Comparison of ENCODE assay signal across 8 mouse cellular contexts in the genomic region with DNA sequence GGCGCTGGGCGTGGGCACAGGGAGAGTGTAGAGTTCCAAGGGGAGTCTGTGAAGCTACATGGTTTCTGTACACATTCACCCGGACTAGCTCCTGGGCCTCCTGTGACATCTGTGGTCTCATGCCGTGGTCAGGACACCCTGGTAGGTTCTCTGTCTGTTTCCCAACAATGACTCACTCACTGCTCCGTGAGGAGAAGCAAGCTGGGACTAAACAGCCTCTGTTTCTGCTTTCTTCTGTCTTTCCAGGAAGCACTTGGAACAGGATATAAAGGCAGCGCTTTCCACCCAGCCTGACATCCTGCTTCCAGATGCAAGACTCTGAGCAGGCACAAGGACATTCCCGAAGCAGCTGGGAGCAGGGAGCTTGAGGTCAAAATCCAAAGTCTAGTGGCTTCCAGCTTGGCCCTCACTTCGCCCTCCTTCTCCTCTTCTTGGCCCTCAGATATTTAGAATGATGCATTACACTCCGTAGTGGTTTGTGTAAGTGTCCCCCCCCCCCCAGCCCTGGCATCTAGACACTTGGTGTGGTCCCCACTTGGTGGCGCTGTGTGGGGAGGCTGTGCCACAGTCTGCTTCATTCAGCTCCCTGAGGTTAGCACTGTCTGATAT. TPM values are rescaled to one million over a fixed set of nuclear protein-coding genes. Genes with fewer than 3 reads are reported as not detected.
DNase-seq lines count a peak whose midpoint lies in the region; ATAC-seq and TF ChIP-seq lines count a peak whose summit lies in the region.

No protein-coding gene starts in this region.

- H3K9ac ChIP-seq in kidney, embryonic 14.5 days (ENCODE audit: low read depth, low read length) = no peak overlapping the region

- H3K27ac ChIP-seq in layer of hippocampus, adult 2 months = peak overlapping the region; percentile 73
- no peak overlapping the region for H3K27ac ChIP-seq in kidney, embryonic 14.5 days (ENCODE audit: low read depth, low read length)

- 0 out of 2 replicates have a peak, but pooled peaks have one; percentile 28 for ATAC-seq in kidney, embryonic 14.5 days (ENCODE audit: low FRiP score, low TSS enrichment)

- H3K4me1 ChIP-seq in kidney, embryonic 14.5 days (ENCODE audit: control insufficient read depth, insufficient read depth, low read length) = 0 out of 2 replicates have a peak, but pooled peaks cover 12% of the 10 kb centered on the region

- no peaks in the 10 kb centered on the region for H3K27me3 ChIP-seq in kidney, embryonic 14.5 days (ENCODE audit: control insufficient read depth, insufficient read depth, low read length)

- DNase-seq in layer of hippocampus, adult 2 months (ENCODE audit: low spot score in 2 of 2) = no peak
- no peak for DNase-seq in layer of hippocampus, adult 11-12 months (ENCODE audit: low spot score)
- peak; percentile 32 for DNase-seq in R1 (ENCODE audit: low read depth, low spot score)
- peak; percentile 73 for DNase-seq in gastrocnemius, postnatal 10 days
- peak; percentile 66 for DNase-seq in naive thymus-derived CD4-positive, alpha-beta T cell, adult 2 months (ENCODE audit: low read depth)
- no peak for DNase-seq in layer of hippocampus, postnatal 36 days
- DNase-seq in spleen, postnatal 36 days (ENCODE audit: low spot score in 2 of 2) = no peak

- peak; percentile 71 for TF ChIP-seq CTCF in layer of hippocampus, adult 2 months (conservative IDR thresholded peaks at IDR 0.05)

- no peaks in the 10 kb centered on the region for H3K9me3 ChIP-seq in kidney, embryonic 14.5 days (ENCODE audit: control insufficient read depth, low read length)

- WGBS in kidney, embryonic 14.5 days = 29% methylated on average over 10 of the region's 10 CpGs

- no peak overlapping the region; the same call in 1 of the 2 replicates for H3K4me3 ChIP-seq in layer of hippocampus, adult 2 months
- no peak overlapping the region for H3K4me3 ChIP-seq in kidney, embryonic 14.5 days (ENCODE audit: low read length)

- H3K4me2 ChIP-seq in kidney, embryonic 14.5 days (replicated peaks; ENCODE audit: low read depth, low read length) = no peak overlapping the region

- H3K36me3 ChIP-seq in kidney, embryonic 14.5 days (ENCODE audit: control insufficient read depth, insufficient read depth, low read length) = no peaks in the 10 kb centered on the region

RNA-seq across cellular contexts. Expression of gene Gna13, which starts 18.5 kb away (rescaled TPM):
- total RNA-seq in layer of hippocampus, adult 2 months (2021) = 10 to 100 TPM; 55.5 to 60.9 TPM
- total RNA-seq in gastrocnemius, postnatal 10 days (2021) = 10 to 100 TPM; 39.3 to 42.5 TPM
- polyA plus RNA-seq in kidney, embryonic 14.5 days (2014; fragmentation: Nextera tagmentation; extraction: Ambion mirVana) = 19.0 and 31.0 TPM in 2 replicates
- 10 to 100 TPM; 53.5 to 54.8 TPM for total RNA-seq in layer of hippocampus, postnatal 36 days (2021)

RNA-seq across cellular contexts. Expression of gene Rgs9, which starts 46.2 kb away (rescaled TPM):
- 10 to 100 TPM; 15.1 to 16.2 TPM for total RNA-seq in layer of hippocampus, adult 2 months (2021)
- total RNA-seq in gastrocnemius, postnatal 10 days (2021) = under 1 TPM; 0.63 to 0.99 TPM
- polyA plus RNA-seq in kidney, embryonic 14.5 days (2014; fragmentation: Nextera tagmentation; extraction: Ambion mirVana) = 1.4 and 2.3 TPM in 2 replicates
- 10 to 100 TPM; 12.8 to 15.0 TPM for total RNA-seq in layer of hippocampus, postnatal 36 days (2021)

Comparison
In these comparisons a context has a peak if more than half of its experiments do, and no peak if none do; other contexts are left out.
1. DNase-seq: peak in R1 (single experiment), gastrocnemius, postnatal 10 days (single experiment) and naive thymus-derived CD4-positive, alpha-beta T cell, adult 2 months (single experiment); none in layer of hippocampus, adult 2 months (0 of 2), layer of hippocampus, adult 11-12 months (single experiment), layer of hippocampus, postnatal 36 days (0 of 2) and spleen, postnatal 36 days (0 of 2).
2. RNA of gene Rgs9, which starts 46.2 kb away (total RNA-seq): 15.1 to 16.2 TPM in layer of hippocampus, adult 2 months and 12.8 to 15.0 TPM in layer of hippocampus, postnatal 36 days; 0.63 to 0.99 TPM in gastrocnemius, postnatal 10 days; every median in the first group is over 4 times any median in the second.